Mouse (Mus musculus): ENCODE data around the gene Ihh. TPM values are rescaled to one million over a fixed set of nuclear protein-coding genes. Genes with fewer than 3 reads are reported as not detected.

Ihh gene
- total and polyA plus RNA-seq, 2 experiments from 2014 or later, result 0.16 to 0.21 TPM

GRCm38 (mm10) chr1:74949666-74950050 is 1.8 kb downstream of the Ihh start:
- H3K27ac ChIP-seq (ENCODE audit: low read depth, low read length), result no peak overlapping the region
- H3K4me1 ChIP-seq (ENCODE audit: insufficient read depth, low read length), result peaks cover 19% of the 10 kb centered on the region; the same call in 1 of the 2 replicates
- no peaks in the 10 kb centered on the region for H3K36me3 ChIP-seq (ENCODE audit: insufficient read depth, low read length)
- no peak for TF ChIP-seq CTCF (IDR thresholded peaks at IDR 0.05)
- H3K9ac ChIP-seq (replicated peaks; ENCODE audit: low read length, poor library complexity, severe bottlenecking), result no peak overlapping the region
- DNase-seq (ENCODE audit: low spot score) (no peak), ATAC-seq (ENCODE audit: low FRiP score) (no peak)
- no peak overlapping the region for H3K4me3 ChIP-seq (ENCODE audit: low read depth, low read length)
- 5% methylated on average over 24 of the region's 24 CpGs for WGBS
- H3K27me3 ChIP-seq (ENCODE audit: insufficient read depth, low read length), result peaks cover 78% of the 10 kb centered on the region
- no peaks in the 10 kb centered on the region for H3K9me3 ChIP-seq (ENCODE audit: low read length)
- peak overlapping the region; percentile 51; the same call in 1 of the 2 replicates for H3K4me2 ChIP-seq (ENCODE audit: low read depth, low read length, poor library complexity, severe bottlenecking)

DNA sequence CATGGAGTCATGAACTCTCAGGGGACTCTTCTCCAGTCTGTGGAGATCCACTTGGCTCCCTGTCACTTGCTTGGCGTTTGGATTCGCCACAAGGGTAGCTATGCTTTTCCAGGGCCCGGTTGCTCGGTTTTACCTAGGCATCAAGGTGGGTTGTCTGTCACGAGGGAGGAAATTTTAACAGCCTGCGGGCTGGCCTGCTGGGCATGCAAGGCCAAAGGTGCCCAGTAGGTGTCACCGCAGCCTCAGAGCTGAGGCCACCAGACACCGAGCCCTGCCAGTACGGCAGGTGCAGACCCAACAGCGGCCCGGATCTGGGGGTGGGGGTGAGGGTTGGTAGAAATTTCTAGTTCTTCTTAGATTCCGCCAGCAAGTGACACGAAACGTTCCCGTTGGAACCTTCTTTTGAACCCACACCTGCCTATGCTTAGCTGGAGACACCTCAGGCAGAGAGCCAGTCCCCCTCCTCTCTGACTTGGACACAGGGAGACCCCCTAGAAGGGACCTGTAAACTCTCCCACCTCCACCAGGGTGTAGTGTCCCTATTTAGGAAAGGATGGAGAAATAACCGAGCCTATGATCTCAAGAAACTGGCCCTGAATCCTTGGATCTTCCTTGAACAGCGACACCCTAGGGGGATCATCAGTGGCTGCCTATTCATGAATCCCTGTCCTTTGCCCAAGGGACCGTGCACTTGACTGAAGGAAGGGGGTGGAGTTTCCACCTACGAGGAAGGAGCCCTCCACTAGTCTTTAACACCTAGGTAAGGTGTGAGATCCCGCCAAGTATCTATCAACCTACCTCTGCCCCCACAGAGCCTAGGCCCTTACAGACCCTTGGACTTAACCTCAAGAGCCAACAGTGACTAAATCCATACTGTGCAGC is 2.4 kb downstream of the Ihh start:
- no peaks in the 10 kb centered on the region for H3K9me3 ChIP-seq (ENCODE audit: low read length)
- H3K4me2 ChIP-seq (ENCODE audit: low read depth, low read length, poor library complexity, severe bottlenecking), result peak overlapping the region; percentile 37
- H3K36me3 ChIP-seq (ENCODE audit: insufficient read depth, low read length), result no peaks in the 10 kb centered on the region
- no peak overlapping the region for H3K9ac ChIP-seq (replicated peaks; ENCODE audit: low read length, poor library complexity, severe bottlenecking)
- peak; percentile 57 for DNase-seq (ENCODE audit: low spot score)
- peak; percentile 53; the same call in 1 of the 2 replicates for ATAC-seq (ENCODE audit: low FRiP score)
- H3K27me3 ChIP-seq (ENCODE audit: insufficient read depth, low read length), result peaks cover 74% of the 10 kb centered on the region
- peak overlapping the region; percentile 27; the same call in 1 of the 2 replicates for H3K4me3 ChIP-seq (ENCODE audit: low read depth, low read length)
- peaks cover 19% of the 10 kb centered on the region; the same call in 1 of the 2 replicates for H3K4me1 ChIP-seq (ENCODE audit: insufficient read depth, low read length)
- peak; percentile 84 for TF ChIP-seq CTCF (IDR thresholded peaks at IDR 0.05)
- WGBS, result 5% methylated on average over 20 of the region's 20 CpGs
- no peak overlapping the region for H3K27ac ChIP-seq (ENCODE audit: low read depth, low read length)

- WGBS, result 3% methylated on average over 41 of the region's 41 CpGs
- ATAC-seq (ENCODE audit: low FRiP score) (no peak), DNase-seq (ENCODE audit: low spot score) (no peak)
- no peak for TF ChIP-seq CTCF (IDR thresholded peaks at IDR 0.05)
- Histone ChIP-seq H3K27me3 (ENCODE audit: insufficient read depth, low read length) (peaks cover 65% of the 10 kb centered on the region), H3K9ac (replicated peaks; ENCODE audit: low read length, poor library complexity, severe bottlenecking) (0 out of 2 replicates have a peak overlapping the region, but pooled peaks have one; percentile 44), H3K4me3 (ENCODE audit: low read depth, low read length) (peak overlapping the region; percentile 27; the same call in 1 of the 2 replicates), H3K36me3 (ENCODE audit: insufficient read depth, low read length) (no peaks in the 10 kb centered on the region), H3K27ac (ENCODE audit: low read depth, low read length) (no peak overlapping the region), H3K4me2 (ENCODE audit: low read depth, low read length, poor library complexity, severe bottlenecking) (peak overlapping the region; percentile 46), H3K4me1 (ENCODE audit: insufficient read depth, low read length) (peaks cover 19% of the 10 kb centered on the region; the same call in 1 of the 2 replicates), H3K9me3 (ENCODE audit: low read length) (no peaks in the 10 kb centered on the region)
These were observed 3.3 kb downstream of the Ihh start for GRCm38 (mm10) chr1:74947986-74948670.

GRCm38 (mm10) chr1:74941651-74942360 is 9.7 kb downstream of the Ihh start:
- peaks cover 15% of the 10 kb centered on the region for H3K27me3 ChIP-seq (ENCODE audit: insufficient read depth, low read length)
- ATAC-seq (ENCODE audit: low FRiP score) (no peak), DNase-seq (ENCODE audit: low spot score) (no peak)
- no peaks in the 10 kb centered on the region for H3K9me3 ChIP-seq (ENCODE audit: low read length)
- H3K36me3 ChIP-seq (ENCODE audit: insufficient read depth, low read length), result no peaks in the 10 kb centered on the region
- WGBS, result 66% methylated on average over 12 of the region's 12 CpGs
- no peak for TF ChIP-seq CTCF (IDR thresholded peaks at IDR 0.05)
- H3K4me2 ChIP-seq (ENCODE audit: low read depth, low read length, poor library complexity, severe bottlenecking), result no peak overlapping the region
- H3K4me3 ChIP-seq (ENCODE audit: low read depth, low read length), result no peak overlapping the region
- no peaks in the 10 kb centered on the region for H3K4me1 ChIP-seq (ENCODE audit: insufficient read depth, low read length)
- H3K27ac ChIP-seq (ENCODE audit: low read depth, low read length), result no peak overlapping the region
- no peak overlapping the region for H3K9ac ChIP-seq (replicated peaks; ENCODE audit: low read length, poor library complexity, severe bottlenecking)

GRCm38 (mm10) chr1:74939762-74940161 is 11.7 kb downstream of the Ihh start:
- Histone ChIP-seq H3K27me3 (ENCODE audit: insufficient read depth, low read length) (peaks cover 8% of the 10 kb centered on the region; the same call in 1 of the 2 replicates), H3K36me3 (ENCODE audit: insufficient read depth, low read length) (no peaks in the 10 kb centered on the region), H3K9me3 (ENCODE audit: low read length) (no peaks in the 10 kb centered on the region), H3K4me2 (ENCODE audit: low read depth, low read length, poor library complexity, severe bottlenecking) (no peak overlapping the region), H3K27ac (ENCODE audit: low read depth, low read length) (no peak overlapping the region), H3K4me3 (ENCODE audit: low read depth, low read length) (no peak overlapping the region), H3K9ac (replicated peaks; ENCODE audit: low read length, poor library complexity, severe bottlenecking) (no peak overlapping the region), H3K4me1 (ENCODE audit: insufficient read depth, low read length) (no peaks in the 10 kb centered on the region)
- ATAC-seq (ENCODE audit: low FRiP score), result no peak
- 12% methylated on average over 3 of the region's 3 CpGs for WGBS
- no peak for DNase-seq (ENCODE audit: low spot score)
- TF ChIP-seq CTCF (IDR thresholded peaks at IDR 0.05), result no peak

All from midbrain, postnatal 0 days (tissue).